23 mouse cellular contexts compared by ENCODE assay signal in the genomic region with DNA sequence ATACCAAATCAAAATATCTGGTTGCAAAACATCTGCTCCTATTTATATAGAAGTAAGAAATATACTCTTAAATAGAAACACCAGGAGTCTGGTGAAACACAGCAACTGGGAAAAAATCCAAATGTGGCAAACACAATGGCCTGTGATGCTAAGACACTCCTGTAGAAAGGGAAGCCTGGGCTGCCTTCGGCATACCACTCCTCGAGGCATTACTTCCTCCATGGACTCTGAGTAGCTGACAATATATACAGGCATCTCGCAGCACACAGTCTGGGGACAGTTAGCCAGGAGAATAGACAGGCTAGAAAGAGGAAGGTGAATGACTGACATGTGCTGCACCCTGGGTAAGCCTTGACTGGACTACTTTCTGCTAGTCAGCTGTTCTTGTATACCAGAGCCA.
A peak's percentile ranks its signal among the peaks of the same experiment; 100 is the strongest.
DNase-seq lines count a peak whose midpoint lies in the region; ATAC-seq and TF ChIP-seq lines count a peak whose summit lies in the region.
"Had no signal": no experiment of that assay in that cellular context is flagged by ENCODE, and none has a peak within 500 bp of the region (broad histone marks: within the 10 kb centered on the region; RNA-seq: fewer than 3 reads in every experiment).

No protein-coding gene starts in this region.

- H3K4me3 ChIP-seq in embryonic facial prominence, embryonic 13.5 days: no peak overlapping the region
- no peak overlapping the region for H3K4me3 ChIP-seq in embryonic facial prominence, embryonic 10.5 days
- no peak overlapping the region for H3K4me3 ChIP-seq in lung, embryonic 14.5 days (ENCODE audit: low read depth, low read length)
- H3K4me3 ChIP-seq: erythroblast, embryonic 14.5 days; forebrain, embryonic 15.5 days; gastrocnemius, adult 2 months; heart, adult 2 months; heart, embryonic 15.5 days; midbrain, embryonic 15.5 days had no signal

- H3K36me3 ChIP-seq in embryonic facial prominence, embryonic 13.5 days: no peaks in the 10 kb centered on the region
- no peaks in the 10 kb centered on the region for H3K36me3 ChIP-seq in embryonic facial prominence, embryonic 10.5 days (replicated peaks)
- no peaks in the 10 kb centered on the region for H3K36me3 ChIP-seq in lung, embryonic 14.5 days (ENCODE audit: insufficient read depth)
- H3K36me3 ChIP-seq: forebrain, embryonic 15.5 days; heart, embryonic 15.5 days; midbrain, embryonic 15.5 days had no signal

- peak overlapping the region; percentile 68 for H3K27ac ChIP-seq in embryonic facial prominence, embryonic 13.5 days
- H3K27ac ChIP-seq in embryonic facial prominence, embryonic 10.5 days (replicated peaks): no peak overlapping the region
- no peak overlapping the region for H3K27ac ChIP-seq in lung, embryonic 14.5 days (ENCODE audit: low read depth)
- H3K27ac ChIP-seq: forebrain, embryonic 15.5 days; gastrocnemius, adult 2 months; heart, adult 2 months; heart, embryonic 15.5 days; midbrain, embryonic 15.5 days; stomach, postnatal 0 days had no signal

- H3K9ac ChIP-seq in embryonic facial prominence, embryonic 13.5 days: no peak overlapping the region
- H3K9ac ChIP-seq in lung, embryonic 14.5 days: no peak overlapping the region
- H3K9ac ChIP-seq: forebrain, embryonic 15.5 days; heart, embryonic 15.5 days; midbrain, embryonic 15.5 days had no signal

- H3K27me3 ChIP-seq in embryonic facial prominence, embryonic 13.5 days: no peaks in the 10 kb centered on the region
- H3K27me3 ChIP-seq in embryonic facial prominence, embryonic 10.5 days (replicated peaks; ENCODE audit: low read depth, poor library complexity, severe bottlenecking): no peaks in the 10 kb centered on the region
- H3K27me3 ChIP-seq in lung, embryonic 14.5 days (ENCODE audit: insufficient read depth, low read length): no peaks in the 10 kb centered on the region
- H3K27me3 ChIP-seq: forebrain, embryonic 15.5 days; heart, embryonic 15.5 days; midbrain, embryonic 15.5 days; Patski had no signal

- peaks cover 24% of the 10 kb centered on the region for H3K4me1 ChIP-seq in embryonic facial prominence, embryonic 13.5 days
- H3K4me1 ChIP-seq in embryonic facial prominence, embryonic 10.5 days: peaks cover 13% of the 10 kb centered on the region
- H3K4me1 ChIP-seq in lung, embryonic 14.5 days (ENCODE audit: insufficient read depth): no peaks in the 10 kb centered on the region

- 0 out of 2 replicates have a peak, but pooled peaks have one; percentile 62 for ATAC-seq in embryonic facial prominence, embryonic 13.5 days (ENCODE audit: insufficient number of reproducible peaks, insufficient read depth, low FRiP score, low TSS enrichment, low read depth)
- no peak for ATAC-seq in lung, embryonic 14.5 days (ENCODE audit: insufficient read depth)
- peak; percentile 78 for ATAC-seq in megakaryocyte, adult 5-6 weeks (ENCODE audit: poor library complexity, severe bottlenecking)
- ATAC-seq: activated CD4-positive, CD25-positive, alpha-beta regulatory T cell, adult 4 months; forebrain, embryonic 15.5 days; Patski had no signal

- H3K9me3 ChIP-seq in embryonic facial prominence, embryonic 13.5 days: no peaks in the 10 kb centered on the region
- no peaks in the 10 kb centered on the region for H3K9me3 ChIP-seq in embryonic facial prominence, embryonic 10.5 days
- H3K9me3 ChIP-seq in lung, embryonic 14.5 days (ENCODE audit: low read depth, low read length): no peaks in the 10 kb centered on the region
- H3K9me3 ChIP-seq: forebrain, embryonic 15.5 days; heart, embryonic 15.5 days; midbrain, embryonic 15.5 days had no signal

- H3K4me2 ChIP-seq in embryonic facial prominence, embryonic 13.5 days: no peak overlapping the region
- no peak overlapping the region for H3K4me2 ChIP-seq in lung, embryonic 14.5 days
- H3K4me2 ChIP-seq: forebrain, embryonic 15.5 days; heart, embryonic 15.5 days; midbrain, embryonic 15.5 days had no signal

- no peak for DNase-seq in embryonic facial prominence, embryonic 10.5 days (ENCODE audit: low spot score)
- DNase-seq in lung, embryonic 14.5 days: peak; percentile 7
- DNase-seq in lung, postnatal 14 days: no peak
- DNase-seq in c-Kit-positive CD71-negative TER-119-negative erythroid progenitor cells, embryonic 14.5 days (ENCODE audit: low read depth): peak; percentile 5
- no peak for DNase-seq in ovary, postnatal 36 days (ENCODE audit: low spot score)
- no peak for DNase-seq in thymus, postnatal 14 days
- DNase-seq: adrenal gland, postnatal 25 days; cerebellum, postnatal 10 days; embryo, embryonic 11 days; gastrocnemius, adult 2 months; heart, adult 2 months; kidney, adult 9 months; lung, adult 2 months; right cerebral cortex, postnatal 25 days had no signal

- TF ChIP-seq CTCF in lung, embryonic 14.5 days (IDR thresholded peaks at IDR 0.05; ENCODE audit: low read depth): no peak

- WGBS in embryonic facial prominence, embryonic 13.5 days: 31% methylated on average over 3 of the region's 3 CpGs
- WGBS in embryonic facial prominence, embryonic 10.5 days: 85% methylated on average over 3 of the region's 3 CpGs
- 59% methylated on average over 3 of the region's 3 CpGs for WGBS in lung, embryonic 14.5 days

Comparison
In these comparisons a context has a peak if more than half of its experiments do, and no peak if none do; other contexts are left out.
1. DNase-seq: peak in lung, embryonic 14.5 days (single experiment) and c-Kit-positive CD71-negative TER-119-negative erythroid progenitor cells, embryonic 14.5 days (single experiment); none in embryonic facial prominence, embryonic 10.5 days (single experiment), lung, postnatal 14 days (single experiment), ovary, postnatal 36 days (single experiment) and thymus, postnatal 14 days (single experiment).